Mouse (Mus musculus) limb, embryonic 14.5 days (tissue): ENCODE data around the gene Wdr1. TPM values are rescaled to one million over a fixed set of nuclear protein-coding genes. Genes with fewer than 3 reads are reported as not detected.

Source experiments
- ATAC-seq: fragments of 200-750 bp; cut with Nextera tagmentation; 2 replicates; pipeline ENCODE4 v1.8.0; 2017; ENCODE audit warnings: low read depth, moderate number of reproducible peaks, moderate TSS enrichment; ENCODE audit not compliant: low FRiP score
- DNase-seq: peaks from one replicate; pipeline ENCODE4 v3.0.0-alpha.2; 2015; ENCODE audit warnings: low spot score
- H3K27ac ChIP-seq: fragments of 300-500 bp; sonication (generic); replicated peaks from 2 replicates; pipeline ENCODE4 v1.5.1; 2014; ENCODE audit warnings: low read depth, mild to moderate bottlenecking, low read length, moderate library complexity, mixed read lengths
- H3K27me3 ChIP-seq: fragments of 300-500 bp; sonication (generic); 2 replicates; pipeline ENCODE4 v1.6.1; 2014; ENCODE audit warnings: low read length, mixed read lengths; ENCODE audit not compliant: control insufficient read depth, insufficient read depth
- H3K36me3 ChIP-seq: fragments of 300-500 bp; sonication (generic); 2 replicates; pipeline ENCODE4 v1.6.1; 2014; ENCODE audit warnings: mild to moderate bottlenecking, low read length, moderate library complexity, mixed read lengths; ENCODE audit not compliant: control insufficient read depth, insufficient read depth
- H3K4me1 ChIP-seq: fragments of 300-500 bp; sonication (generic); 2 replicates; pipeline ENCODE4 v1.6.1; 2014; ENCODE audit warnings: antibody characterized with exemption, low read length, mixed read lengths; ENCODE audit not compliant: control insufficient read depth, insufficient read depth
- H3K4me2 ChIP-seq: fragments of 300-500 bp; sonication (generic); replicated peaks from 2 replicates; pipeline ENCODE4 v1.6.1; 2014; ENCODE audit warnings: low read depth, mild to moderate bottlenecking, low read length, moderate library complexity; ENCODE audit not compliant: severe bottlenecking
- H3K4me3 ChIP-seq: fragments of 300-500 bp; sonication (generic); replicated peaks from 2 replicates; pipeline ENCODE4 v1.5.1; 2014; ENCODE audit warnings: low read length
- H3K9ac ChIP-seq: fragments of 300-500 bp; sonication (generic); 2 replicates; pipeline ENCODE4 v1.6.1; 2014; ENCODE audit warnings: mild to moderate bottlenecking, low read depth, low read length, moderate library complexity; ENCODE audit not compliant: severe bottlenecking
- H3K9me3 ChIP-seq: fragments of 300-500 bp; sonication (generic); 2 replicates; pipeline ENCODE4 v1.6.1; 2016; ENCODE audit warnings: low read length; ENCODE audit not compliant: control insufficient read depth
- POLR2A ChIP-seq: fragments of 200-500 bp; IDR thresholded peaks from 2 replicates; pipeline ENCODE4 v1.8.0; 2012; ENCODE audit warnings: inconsistent platforms, mild to moderate bottlenecking, moderate library complexity, borderline replicate concordance; ENCODE audit not compliant: insufficient read depth, insufficient read length; ENCODE audit errors: extremely low read depth
- WGBS: fragments of 180-500 bp; shearing (Covaris S2); extraction: QIAGEN DNeasy Blood & Tissue Kit; methylation state at CpG from one replicate; pipeline ENCODE4 v1.1.7; 2014; 5-methylcytosine and 5-hydroxymethylcytosine counted together
- polyA plus RNA-seq, 2 experiments: library from polyadenylated mRNA; depleted of rRNA in 1 of 2; stranded (reverse) in 1 of 2; unstranded in 1 of 2; fragments of >200 nt; fragmentation: Nextera tagmentation in 1 of 2; extraction: Ambion mirVana in 1 of 2; gene quantifications; 2 replicates each; pipeline versions ENCODE4 v1.2.1 to v1.2.3; 2012 to 2014

Wdr1 gene
- polyA plus RNA-seq, 2 experiments = 136 to 231 TPM

GRCm38 (mm10) chr5:38547375-38547774 lies 15.6 kb downstream of the Wdr1 start:
- peaks cover 21% of the 10 kb centered on the region for H3K4me1 ChIP-seq
- ATAC-seq (no peak), DNase-seq (no peak)
- no peak overlapping the region for H3K9ac ChIP-seq
- no peak overlapping the region for H3K4me2 ChIP-seq
- peaks cover 97% of the 10 kb centered on the region for H3K36me3 ChIP-seq
- H3K27ac ChIP-seq = no peak overlapping the region
- H3K9me3 ChIP-seq = no peaks in the 10 kb centered on the region
- no peak for TF ChIP-seq POLR2A
- H3K27me3 ChIP-seq = no peaks in the 10 kb centered on the region
- H3K4me3 ChIP-seq = no peak overlapping the region
- WGBS = 61% methylated on average over 6 of the region's 6 CpGs

GRCm38 (mm10) chr5:38544423-38545415 lies 18.3 kb downstream of the Wdr1 start:
- Histone ChIP-seq H3K9ac (no peak overlapping the region), H3K4me1 (peaks cover 12% of the 10 kb centered on the region), H3K4me3 (no peak overlapping the region), H3K4me2 (no peak overlapping the region), H3K27me3 (no peaks in the 10 kb centered on the region), H3K27ac (peak overlapping the region; percentile 19; the same call in 1 of the 2 replicates), H3K36me3 (peaks cover 100% of the 10 kb centered on the region), H3K9me3 (no peaks in the 10 kb centered on the region)
- WGBS = 32% methylated on average over 5 of the region's 5 CpGs
- ATAC-seq = peak; percentile 36; the same call in 1 of the 2 replicates
- TF ChIP-seq POLR2A = no peak
- no peak for DNase-seq

- Histone ChIP-seq H3K4me3 (no peak overlapping the region), H3K4me2 (no peak overlapping the region), H3K4me1 (peaks cover 3% of the 10 kb centered on the region; the same call in 1 of the 2 replicates), H3K9ac (no peak overlapping the region), H3K27ac (0 out of 2 replicates have a peak overlapping the region, but pooled peaks have one; percentile 19), H3K27me3 (no peaks in the 10 kb centered on the region), H3K9me3 (no peaks in the 10 kb centered on the region), H3K36me3 (peaks cover 100% of the 10 kb centered on the region)
- WGBS = 70% methylated on average over 4 of the region's 4 CpGs
- no peak for DNase-seq
- no peak for TF ChIP-seq POLR2A
- ATAC-seq = no peak
Observed at GRCm38 (mm10) chr5:38543496-38544217, 19.4 kb downstream of the Wdr1 start.

GRCm38 (mm10) chr5:38541728-38542127 lies 21.3 kb downstream of the Wdr1 start:
- no peak overlapping the region for H3K4me2 ChIP-seq
- no peak overlapping the region for H3K27ac ChIP-seq
- no peak for ATAC-seq
- TF ChIP-seq POLR2A = no peak
- H3K27me3 ChIP-seq = no peaks in the 10 kb centered on the region
- 92% methylated on average over 3 of the region's 3 CpGs for WGBS
- H3K4me3 ChIP-seq = no peak overlapping the region
- peaks cover 3% of the 10 kb centered on the region; the same call in 1 of the 2 replicates for H3K4me1 ChIP-seq
- no peak overlapping the region for H3K9ac ChIP-seq
- DNase-seq = no peak
- H3K9me3 ChIP-seq = no peaks in the 10 kb centered on the region
- H3K36me3 ChIP-seq = peaks cover 100% of the 10 kb centered on the region

GRCm38 (mm10) chr5:38540898-38541297 lies 22.1 kb downstream of the Wdr1 start:
- ATAC-seq = no peak
- no peak for TF ChIP-seq POLR2A
- WGBS = 83% methylated on average over 1 of the region's 1 CpGs

More at GRCm38 (mm10) chr5:38540898-38541297, 22.1 kb downstream of the Wdr1 start:
- Histone ChIP-seq H3K9me3 (no peaks in the 10 kb centered on the region), H3K27me3 (no peaks in the 10 kb centered on the region), H3K27ac (no peak overlapping the region), H3K4me1 (peaks cover 3% of the 10 kb centered on the region; the same call in 1 of the 2 replicates), H3K36me3 (peaks cover 100% of the 10 kb centered on the region), H3K4me2 (no peak overlapping the region), H3K9ac (no peak overlapping the region), H3K4me3 (no peak overlapping the region)
- no peak for DNase-seq
